Mouse (Mus musculus): ENCODE measurements around the gene Pnmal1. TPM values are rescaled to one million over a fixed set of nuclear protein-coding genes. Genes with fewer than 3 reads are reported as not detected.

Gene Pnmal1
- polyA plus RNA-seq (2014; fragmentation: Nextera tagmentation; extraction: Ambion mirVana), result 0.18 and 0.46 TPM in 2 replicates

- peaks cover 5% of the 10 kb centered on the region for H3K27me3 ChIP-seq (ENCODE audit: control insufficient read depth, insufficient read depth, low read length)
- no peaks in the 10 kb centered on the region; the same call in 1 of the 2 replicates for H3K4me1 ChIP-seq (ENCODE audit: control insufficient read depth, insufficient read depth, low read length)
- H3K4me2 ChIP-seq, result peak within 1 kb of the TSS; percentile 17; the same call in 1 of the 2 replicates
- no peak within 1 kb of the TSS for H3K4me3 ChIP-seq (ENCODE audit: low read depth, low read length)
- no peak within 1 kb of the TSS for H3K27ac ChIP-seq (ENCODE audit: low read depth, low read length)
- H3K36me3 ChIP-seq (ENCODE audit: control insufficient read depth, insufficient read depth, low read length), result no peaks in the 10 kb centered on the region
- no peaks in the 10 kb centered on the region for H3K9me3 ChIP-seq (replicated peaks; ENCODE audit: control insufficient read depth, low read length)
- no peak within 1 kb of the TSS for H3K9ac ChIP-seq (ENCODE audit: low read depth, low read length)
- 25% methylated on average over 17 of the region's 17 CpGs for WGBS (ENCODE audit: insufficient replicate concordance)
- peak; percentile 36; the same call in 1 of the 2 replicates for ATAC-seq (replicated peaks; ENCODE audit: insufficient number of reproducible peaks, low FRiP score, low TSS enrichment)
These were observed at the start of gene Pnmal1 for GRCm38 (mm10) chr7:16959539-16960187. TSS of gene Pnmal1 (plus strand) at chr7:16959679.

GRCm38 (mm10) chr7:16909909-16910308 is 49.6 kb upstream of the Pnmal1 start:
- no peak for ATAC-seq (replicated peaks; ENCODE audit: insufficient number of reproducible peaks, low FRiP score, low TSS enrichment)
- H3K4me3 ChIP-seq (ENCODE audit: low read depth, low read length), result no peak overlapping the region
- peaks cover 38% of the 10 kb centered on the region for H3K27me3 ChIP-seq (ENCODE audit: control insufficient read depth, insufficient read depth, low read length)
- WGBS (ENCODE audit: insufficient replicate concordance), result 40% methylated on average over 10 of the region's 10 CpGs
- no peaks in the 10 kb centered on the region; the same call in 1 of the 2 replicates for H3K36me3 ChIP-seq (ENCODE audit: control insufficient read depth, insufficient read depth, low read length)
- no peak overlapping the region for H3K4me2 ChIP-seq
- H3K9ac ChIP-seq (ENCODE audit: low read depth, low read length), result no peak overlapping the region
- peaks cover 38% of the 10 kb centered on the region for H3K4me1 ChIP-seq (ENCODE audit: control insufficient read depth, insufficient read depth, low read length)
- H3K27ac ChIP-seq (ENCODE audit: low read depth, low read length), result no peak overlapping the region
- H3K9me3 ChIP-seq (replicated peaks; ENCODE audit: control insufficient read depth, low read length), result no peaks in the 10 kb centered on the region

GRCm38 (mm10) chr7:16911904-16912303 is 47.6 kb upstream of the Pnmal1 start:
- WGBS (ENCODE audit: insufficient replicate concordance), result 94% methylated on average over 3 of the region's 3 CpGs
- Histone ChIP-seq H3K4me3 (ENCODE audit: low read depth, low read length) (no peak overlapping the region), H3K4me2 (no peak overlapping the region), H3K27ac (ENCODE audit: low read depth, low read length) (no peak overlapping the region), H3K27me3 (ENCODE audit: control insufficient read depth, insufficient read depth, low read length) (peaks cover 27% of the 10 kb centered on the region), H3K36me3 (ENCODE audit: control insufficient read depth, insufficient read depth, low read length) (peaks cover 12% of the 10 kb centered on the region), H3K9ac (ENCODE audit: low read depth, low read length) (no peak overlapping the region), H3K4me1 (ENCODE audit: control insufficient read depth, insufficient read depth, low read length) (peaks cover 22% of the 10 kb centered on the region), H3K9me3 (replicated peaks; ENCODE audit: control insufficient read depth, low read length) (no peaks in the 10 kb centered on the region)
- ATAC-seq (replicated peaks; ENCODE audit: insufficient number of reproducible peaks, low FRiP score, low TSS enrichment), result no peak

- Histone ChIP-seq H3K4me3 (ENCODE audit: low read depth, low read length) (no peak overlapping the region), H3K4me2 (no peak overlapping the region), H3K27me3 (ENCODE audit: control insufficient read depth, insufficient read depth, low read length) (peaks cover 23% of the 10 kb centered on the region), H3K9me3 (replicated peaks; ENCODE audit: control insufficient read depth, low read length) (no peaks in the 10 kb centered on the region), H3K9ac (ENCODE audit: low read depth, low read length) (no peak overlapping the region), H3K36me3 (ENCODE audit: control insufficient read depth, insufficient read depth, low read length) (peaks cover 16% of the 10 kb centered on the region), H3K4me1 (ENCODE audit: control insufficient read depth, insufficient read depth, low read length) (peaks cover 19% of the 10 kb centered on the region), H3K27ac (ENCODE audit: low read depth, low read length) (no peak overlapping the region)
- no peak for ATAC-seq (replicated peaks; ENCODE audit: insufficient number of reproducible peaks, low FRiP score, low TSS enrichment)
- 77% methylated on average over 6 of the region's 6 CpGs for WGBS (ENCODE audit: insufficient replicate concordance)
These were observed 47.1 kb upstream of the Pnmal1 start for GRCm38 (mm10) chr7:16912360-16912759.

GRCm38 (mm10) chr7:16913806-16914452 is 45.5 kb upstream of the Pnmal1 start:
- ATAC-seq (replicated peaks; ENCODE audit: insufficient number of reproducible peaks, low FRiP score, low TSS enrichment), result no peak
- Histone ChIP-seq H3K27ac (ENCODE audit: low read depth, low read length) (no peak overlapping the region), H3K4me3 (ENCODE audit: low read depth, low read length) (no peak overlapping the region), H3K9ac (ENCODE audit: low read depth, low read length) (no peak overlapping the region), H3K27me3 (ENCODE audit: control insufficient read depth, insufficient read depth, low read length) (peaks cover 18% of the 10 kb centered on the region), H3K4me1 (ENCODE audit: control insufficient read depth, insufficient read depth, low read length) (peaks cover 9% of the 10 kb centered on the region), H3K9me3 (replicated peaks; ENCODE audit: control insufficient read depth, low read length) (no peaks in the 10 kb centered on the region), H3K36me3 (ENCODE audit: control insufficient read depth, insufficient read depth, low read length) (peaks cover 31% of the 10 kb centered on the region), H3K4me2 (no peak overlapping the region)
- 37% methylated on average over 10 of the region's 10 CpGs for WGBS (ENCODE audit: insufficient replicate concordance)

GRCm38 (mm10) chr7:16914453-16915343 is 44.8 kb upstream of the Pnmal1 start:
- ATAC-seq (replicated peaks; ENCODE audit: insufficient number of reproducible peaks, low FRiP score, low TSS enrichment), result no peak
- Histone ChIP-seq H3K4me2 (no peak overlapping the region), H3K27me3 (ENCODE audit: control insufficient read depth, insufficient read depth, low read length) (peaks cover 11% of the 10 kb centered on the region), H3K4me1 (ENCODE audit: control insufficient read depth, insufficient read depth, low read length) (peaks cover 6% of the 10 kb centered on the region), H3K9me3 (replicated peaks; ENCODE audit: control insufficient read depth, low read length) (no peaks in the 10 kb centered on the region), H3K4me3 (ENCODE audit: low read depth, low read length) (no peak overlapping the region), H3K27ac (ENCODE audit: low read depth, low read length) (no peak overlapping the region), H3K36me3 (ENCODE audit: control insufficient read depth, insufficient read depth, low read length) (peaks cover 35% of the 10 kb centered on the region), H3K9ac (ENCODE audit: low read depth, low read length) (no peak overlapping the region)
- 84% methylated on average over 18 of the region's 18 CpGs for WGBS (ENCODE audit: insufficient replicate concordance)

GRCm38 (mm10) chr7:16915461-16916340 is 43.8 kb upstream of the Pnmal1 start:
- no peak for ATAC-seq (replicated peaks; ENCODE audit: insufficient number of reproducible peaks, low FRiP score, low TSS enrichment)
- H3K9ac ChIP-seq (ENCODE audit: low read depth, low read length), result no peak overlapping the region
- H3K4me2 ChIP-seq, result no peak overlapping the region
- H3K9me3 ChIP-seq (replicated peaks; ENCODE audit: control insufficient read depth, low read length), result no peaks in the 10 kb centered on the region
- H3K27ac ChIP-seq (ENCODE audit: low read depth, low read length), result no peak overlapping the region
- peaks cover 35% of the 10 kb centered on the region for H3K36me3 ChIP-seq (ENCODE audit: control insufficient read depth, insufficient read depth, low read length)
- WGBS (ENCODE audit: insufficient replicate concordance), result 87% methylated on average over 32 of the region's 32 CpGs
- peaks cover 6% of the 10 kb centered on the region for H3K27me3 ChIP-seq (ENCODE audit: control insufficient read depth, insufficient read depth, low read length)
- peaks cover 15% of the 10 kb centered on the region for H3K4me1 ChIP-seq (ENCODE audit: control insufficient read depth, insufficient read depth, low read length)
- H3K4me3 ChIP-seq (ENCODE audit: low read depth, low read length), result no peak overlapping the region

All from heart, embryonic 11.5 days (tissue).